In genomic region chr4:76324509-76324908, GRCm38 (mm10) we compare ENCODE assay signal across 12 mouse cellular contexts.
DNase-seq lines count a peak whose midpoint lies in the region; ATAC-seq and TF ChIP-seq lines count a peak whose summit lies in the region.
"Had no signal": no experiment of that assay in that cellular context is flagged by ENCODE, and none has a peak within 500 bp of the region (broad histone marks: within the 10 kb centered on the region; RNA-seq: fewer than 3 reads in every experiment).

No protein-coding gene starts in this region.

- 0 out of 2 replicates have a peak, but pooled peaks have one; percentile 57 for ATAC-seq in kidney, embryonic 15.5 days (replicated peaks; ENCODE audit: low FRiP score)
- peak; percentile 57; the same call in 1 of the 2 replicates for ATAC-seq in midbrain, embryonic 14.5 days (ENCODE audit: low FRiP score, low TSS enrichment)
- peak; percentile 55 for ATAC-seq in hindbrain, postnatal 0 days

- 44% methylated on average over 5 of the region's 5 CpGs for WGBS in kidney, embryonic 15.5 days
- WGBS in midbrain, embryonic 14.5 days, result 48% methylated on average over 5 of the region's 5 CpGs
- WGBS in midbrain, embryonic 10.5 days, result 83% methylated on average over 5 of the region's 5 CpGs
- WGBS in hindbrain, postnatal 0 days, result 31% methylated on average over 5 of the region's 5 CpGs

- DNase-seq in kidney, adult 9 months, result no peak
- DNase-seq in midbrain, embryonic 14.5 days, result peak; percentile 50
- DNase-seq in midbrain, embryonic 10.5 days (ENCODE audit: low spot score), result no peak
- DNase-seq in hindbrain, postnatal 0 days (ENCODE audit: low spot score), result peak; percentile 34
- no peak for DNase-seq in right cerebral cortex, postnatal 10 days (ENCODE audit: low spot score in 2 of 2)
- no peak for DNase-seq in MN1 (ENCODE audit: low spot score)
- DNase-seq: embryo, embryonic 11 days; gastrocnemius, postnatal 10 days; thymus, adult 2 months had no signal

- no peak overlapping the region for H3K9ac ChIP-seq in kidney, embryonic 15.5 days
- H3K9ac ChIP-seq in midbrain, embryonic 14.5 days (replicated peaks; ENCODE audit: low read length), result no peak overlapping the region
- no peak overlapping the region for H3K9ac ChIP-seq in hindbrain, postnatal 0 days (replicated peaks; ENCODE audit: low read length)
- H3K9ac ChIP-seq: heart, embryonic 13.5 days; midbrain, embryonic 12.5 days had no signal

- H3K27me3 ChIP-seq in kidney, embryonic 15.5 days, result no peaks in the 10 kb centered on the region
- no peaks in the 10 kb centered on the region for H3K27me3 ChIP-seq in midbrain, embryonic 14.5 days (ENCODE audit: control insufficient read depth, insufficient read depth, low read length)
- no peaks in the 10 kb centered on the region for H3K27me3 ChIP-seq in midbrain, embryonic 10.5 days (ENCODE audit: low read depth, poor library complexity, severe bottlenecking)
- no peaks in the 10 kb centered on the region for H3K27me3 ChIP-seq in hindbrain, postnatal 0 days (ENCODE audit: insufficient read depth, low read length)
- H3K27me3 ChIP-seq: heart, embryonic 13.5 days; midbrain, embryonic 12.5 days had no signal

- no peak overlapping the region for H3K4me2 ChIP-seq in kidney, embryonic 15.5 days
- no peak overlapping the region for H3K4me2 ChIP-seq in midbrain, embryonic 14.5 days (ENCODE audit: low read length)
- no peak overlapping the region for H3K4me2 ChIP-seq in hindbrain, postnatal 0 days (ENCODE audit: low read depth, low read length)
- H3K4me2 ChIP-seq: heart, embryonic 13.5 days; midbrain, embryonic 12.5 days had no signal

- H3K27ac ChIP-seq in kidney, embryonic 15.5 days, result no peak overlapping the region
- peak overlapping the region; percentile 64 for H3K27ac ChIP-seq in midbrain, embryonic 14.5 days (replicated peaks; ENCODE audit: low read depth, low read length)
- no peak overlapping the region for H3K27ac ChIP-seq in midbrain, embryonic 10.5 days (replicated peaks)
- H3K27ac ChIP-seq in hindbrain, postnatal 0 days, result no peak overlapping the region
- H3K27ac ChIP-seq: heart, embryonic 13.5 days; midbrain, embryonic 12.5 days had no signal

- TF ChIP-seq CTCF in hindbrain, postnatal 0 days (IDR thresholded peaks at IDR 0.05; ENCODE audit: low read depth), result no peak

- H3K4me1 ChIP-seq in kidney, embryonic 15.5 days, result peaks cover 29% of the 10 kb centered on the region
- peaks cover 32% of the 10 kb centered on the region for H3K4me1 ChIP-seq in midbrain, embryonic 14.5 days (ENCODE audit: control insufficient read depth, insufficient read depth, low read length)
- H3K4me1 ChIP-seq in midbrain, embryonic 10.5 days, result peaks cover 27% of the 10 kb centered on the region
- H3K4me1 ChIP-seq in hindbrain, postnatal 0 days (ENCODE audit: insufficient read depth, low read length), result peaks cover 11% of the 10 kb centered on the region; the same call in 1 of the 2 replicates

- H3K36me3 ChIP-seq in kidney, embryonic 15.5 days, result no peaks in the 10 kb centered on the region
- H3K36me3 ChIP-seq in midbrain, embryonic 14.5 days (ENCODE audit: control insufficient read depth, insufficient read depth, low read length), result no peaks in the 10 kb centered on the region
- H3K36me3 ChIP-seq in midbrain, embryonic 10.5 days, result no peaks in the 10 kb centered on the region
- H3K36me3 ChIP-seq in hindbrain, postnatal 0 days (ENCODE audit: insufficient read depth, low read length), result no peaks in the 10 kb centered on the region
- H3K36me3 ChIP-seq: heart, embryonic 13.5 days; midbrain, embryonic 12.5 days had no signal

- H3K9me3 ChIP-seq in kidney, embryonic 15.5 days (replicated peaks), result no peaks in the 10 kb centered on the region
- H3K9me3 ChIP-seq in midbrain, embryonic 14.5 days (ENCODE audit: control insufficient read depth, low read length), result no peaks in the 10 kb centered on the region
- H3K9me3 ChIP-seq in midbrain, embryonic 10.5 days (replicated peaks), result no peaks in the 10 kb centered on the region
- no peaks in the 10 kb centered on the region for H3K9me3 ChIP-seq in hindbrain, postnatal 0 days (ENCODE audit: low read length)
- H3K9me3 ChIP-seq: heart, embryonic 13.5 days; midbrain, embryonic 12.5 days had no signal

- H3K4me3 ChIP-seq in kidney, embryonic 15.5 days (replicated peaks), result no peak overlapping the region
- no peak overlapping the region for H3K4me3 ChIP-seq in midbrain, embryonic 14.5 days (replicated peaks; ENCODE audit: low read depth, low read length)
- no peak overlapping the region for H3K4me3 ChIP-seq in midbrain, embryonic 10.5 days
- H3K4me3 ChIP-seq in hindbrain, postnatal 0 days (ENCODE audit: low read length), result no peak overlapping the region
- H3K4me3 ChIP-seq: heart, embryonic 13.5 days; midbrain, embryonic 12.5 days had no signal

Comparison
In these comparisons a context has a peak if more than half of its experiments do, and no peak if none do; other contexts are left out.
1. DNase-seq: peak in midbrain, embryonic 14.5 days (single experiment) and hindbrain, postnatal 0 days (single experiment); none in kidney, adult 9 months (single experiment), midbrain, embryonic 10.5 days (single experiment), right cerebral cortex, postnatal 10 days (0 of 2) and MN1 (single experiment).
2. Peak in every context shown above with its lines, with median percentiles within 50 percentile points of each other: ATAC-seq.